Mouse (Mus musculus) CH12.LX (cell line): Measurements from ENCODE around the gene H2-Q1.

Experiments
- CHD1 ChIP-seq: IDR thresholded peaks from 2 replicates; pipeline ENCODE4 v1.6.1; 2012; ENCODE audit warnings: low read depth, low read length, improper control_type of control experiment, inconsistent platforms
- CTCF ChIP-seq, 2 experiments: IDR thresholded peaks in 1 of 2; conservative IDR thresholded peaks in 1 of 2; 2 replicates each; pipeline ENCODE4 v1.5.1; 2011 to 2012; ENCODE audit warnings: low read depth in 2 of 2, low read length in 2 of 2, improper control_type of control experiment in 1 of 2, inconsistent platforms in 1 of 2, mild to moderate bottlenecking in 1 of 2, moderate library complexity in 1 of 2
- HCFC1 ChIP-seq: IDR thresholded peaks from 2 replicates; pipeline ENCODE4 v1.6.1; 2012; ENCODE audit warnings: low read depth, mild to moderate bottlenecking, inconsistent platforms, low read length, improper control_type of control experiment
- POLR2A ChIP-seq: IDR thresholded peaks from 2 replicates; pipeline ENCODE4 v1.6.1; 2011; ENCODE audit warnings: low read depth, mild to moderate bottlenecking, improper control_type of control experiment, low read length
- ZC3H11A ChIP-seq: IDR thresholded peaks from 2 replicates; pipeline ENCODE4 v1.6.1; 2012; ENCODE audit warnings: low read depth, mild to moderate bottlenecking, inconsistent platforms, low read length, improper control_type of control experiment

GRCm38 (mm10) chr17:35274770-35275169 is 45.4 kb upstream of the H2-Q1 start:
- TF ChIP-seq CTCF (conservative IDR thresholded peaks at IDR 0.05 in 1 of 2, IDR thresholded peaks at IDR 0.05 in 1 of 2; ENCODE audit: low read depth in 2 of 2, low read length in 2 of 2) (peak; percentile 89 to 93), POLR2A (no peak), CHD1 (no peak), ZC3H11A (peak; percentile 71), HCFC1 (no peak)
